Mouse (Mus musculus): ENCODE measurements around the gene Plagl2. TPM values are rescaled to one million over a fixed set of nuclear protein-coding genes. Genes with fewer than 3 reads are reported as not detected.

The Plagl2 gene
- polyA plus RNA-seq, 1 experiment from 2014 or later, result 8.2 TPM

- Histone ChIP-seq H3K4me2 (ENCODE audit: low read length) (no peak overlapping the region), H3K27me3 (ENCODE audit: insufficient read depth, low read length) (no peaks in the 10 kb centered on the region), H3K36me3 (ENCODE audit: insufficient read depth, low read length) (peaks cover 43% of the 10 kb centered on the region), H3K4me3 (replicated peaks; ENCODE audit: low read depth, low read length) (no peak overlapping the region), H3K9me3 (replicated peaks; ENCODE audit: low read length) (no peaks in the 10 kb centered on the region), H3K9ac (ENCODE audit: low read depth, low read length) (no peak overlapping the region), H3K27ac (no peak overlapping the region), H3K4me1 (replicated peaks; ENCODE audit: insufficient read depth, low read length) (peaks cover 12% of the 10 kb centered on the region; the same call in 1 of the 2 replicates)
- 88% methylated on average over 4 of the region's 4 CpGs for WGBS
- no peak for DNase-seq (ENCODE audit: low spot score)
- ATAC-seq (replicated peaks; ENCODE audit: low FRiP score, low read depth), result no peak
- TF ChIP-seq CTCF (IDR thresholded peaks at IDR 0.05; ENCODE audit: low read depth), result no peak
Observed at GRCm38 (mm10) chr2:153227959-153228358, 13.3 kb downstream of the Plagl2 start.

- DNase-seq (ENCODE audit: low spot score) (no peak), ATAC-seq (replicated peaks; ENCODE audit: low FRiP score, low read depth) (no peak)
- Histone ChIP-seq H3K27me3 (ENCODE audit: insufficient read depth, low read length) (no peaks in the 10 kb centered on the region), H3K4me1 (replicated peaks; ENCODE audit: insufficient read depth, low read length) (peaks cover 12% of the 10 kb centered on the region; the same call in 1 of the 2 replicates), H3K27ac (no peak overlapping the region), H3K4me3 (replicated peaks; ENCODE audit: low read depth, low read length) (peak overlapping the region; percentile 66), H3K9ac (ENCODE audit: low read depth, low read length) (peak overlapping the region; percentile 77; the same call in 1 of the 2 replicates), H3K4me2 (ENCODE audit: low read length) (peak overlapping the region; percentile 94), H3K9me3 (replicated peaks; ENCODE audit: low read length) (no peaks in the 10 kb centered on the region), H3K36me3 (ENCODE audit: insufficient read depth, low read length) (peaks cover 23% of the 10 kb centered on the region)
- WGBS, result 6% methylated on average over 3 of the region's 3 CpGs
- no peak for TF ChIP-seq CTCF (IDR thresholded peaks at IDR 0.05; ENCODE audit: low read depth)
Observed at GRCm38 (mm10) chr2:153225595-153225953, 15.7 kb downstream of the Plagl2 start.

GRCm38 (mm10) chr2:153224946-153225594 lies 16.2 kb downstream of the Plagl2 start, which contains the start of gene Tspyl3:
Gene Tspyl3 (minus strand): TSS chr2:153225441.
- WGBS, result 2% methylated on average over 31 of the region's 31 CpGs
- peak within 1 kb of the TSS; percentile 36 for H3K27ac ChIP-seq
- TF ChIP-seq CTCF (IDR thresholded peaks at IDR 0.05; ENCODE audit: low read depth), result no peak

DNA sequence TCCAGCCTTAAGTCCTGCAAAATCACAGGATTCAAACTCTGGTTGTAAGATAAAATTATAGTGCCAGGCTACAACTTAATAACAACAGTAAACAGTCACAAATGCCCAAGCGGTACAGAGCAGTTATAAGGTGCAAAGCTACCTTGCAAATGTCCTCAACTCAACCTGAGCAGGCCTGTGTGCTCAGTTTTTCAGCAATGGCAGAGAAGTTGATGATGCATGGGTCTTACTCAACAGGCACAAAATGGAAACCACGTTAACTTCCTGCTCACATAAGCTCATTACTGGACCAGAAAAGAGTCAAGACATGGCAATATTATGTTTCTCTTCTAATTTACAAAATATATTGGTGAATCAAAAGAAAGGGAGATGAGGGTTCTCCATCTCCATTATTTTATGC lies 18.7 kb downstream of the Plagl2 start:
- Histone ChIP-seq H3K27ac (no peak overlapping the region), H3K36me3 (ENCODE audit: insufficient read depth, low read length) (no peaks in the 10 kb centered on the region), H3K27me3 (ENCODE audit: insufficient read depth, low read length) (no peaks in the 10 kb centered on the region), H3K4me1 (replicated peaks; ENCODE audit: insufficient read depth, low read length) (peaks cover 12% of the 10 kb centered on the region; the same call in 1 of the 2 replicates), H3K9ac (ENCODE audit: low read depth, low read length) (no peak overlapping the region), H3K4me3 (replicated peaks; ENCODE audit: low read depth, low read length) (no peak overlapping the region), H3K4me2 (ENCODE audit: low read length) (no peak overlapping the region), H3K9me3 (replicated peaks; ENCODE audit: low read length) (no peaks in the 10 kb centered on the region)
- ATAC-seq (replicated peaks; ENCODE audit: low FRiP score, low read depth) (no peak), DNase-seq (ENCODE audit: low spot score) (no peak)
- WGBS, result 96% methylated on average over 2 of the region's 2 CpGs
- no peak for TF ChIP-seq CTCF (IDR thresholded peaks at IDR 0.05; ENCODE audit: low read depth)

More at GRCm38 (mm10) chr2:153224946-153225594, 16.2 kb downstream of the Plagl2 start, which contains the start of gene Tspyl3:
- Histone ChIP-seq H3K36me3 (ENCODE audit: insufficient read depth, low read length) (peaks cover 18% of the 10 kb centered on the region), H3K4me2 (ENCODE audit: low read length) (peak within 1 kb of the TSS; percentile 94), H3K4me1 (replicated peaks; ENCODE audit: insufficient read depth, low read length) (peaks cover 12% of the 10 kb centered on the region; the same call in 1 of the 2 replicates), H3K9ac (ENCODE audit: low read depth, low read length) (peak within 1 kb of the TSS; percentile 77), H3K27me3 (ENCODE audit: insufficient read depth, low read length) (no peaks in the 10 kb centered on the region), H3K4me3 (replicated peaks; ENCODE audit: low read depth, low read length) (peak within 1 kb of the TSS; percentile 66), H3K9me3 (replicated peaks; ENCODE audit: low read length) (no peaks in the 10 kb centered on the region)
- ATAC-seq (replicated peaks; ENCODE audit: low FRiP score, low read depth) (peak; percentile 57; the same call in 1 of the 2 replicates), DNase-seq (ENCODE audit: low spot score) (peak; percentile 71)

DNA sequence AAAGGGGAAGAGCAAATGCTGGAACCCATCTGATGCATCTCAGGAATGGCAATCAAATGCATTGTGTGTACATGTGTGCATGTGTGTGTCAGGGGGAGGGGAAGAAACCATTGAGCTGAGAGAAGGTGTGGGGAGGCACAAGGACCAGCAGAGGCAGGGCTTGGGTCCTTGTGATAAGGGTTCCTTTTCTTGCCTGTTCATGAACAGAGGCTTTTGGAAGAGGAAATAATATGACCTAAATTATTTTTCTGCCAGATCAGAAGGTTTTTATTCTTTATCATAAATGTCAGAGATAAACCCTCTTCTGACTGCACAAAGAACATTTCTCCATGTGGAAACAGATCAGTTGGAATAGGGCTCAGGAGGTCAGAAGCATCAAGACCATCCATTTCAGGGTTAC lies 19.1 kb downstream of the Plagl2 start:
- no peaks in the 10 kb centered on the region for H3K9me3 ChIP-seq (replicated peaks; ENCODE audit: low read length)
- H3K27me3 ChIP-seq (ENCODE audit: insufficient read depth, low read length), result no peaks in the 10 kb centered on the region
- H3K4me1 ChIP-seq (replicated peaks; ENCODE audit: insufficient read depth, low read length), result peaks cover 12% of the 10 kb centered on the region; the same call in 1 of the 2 replicates
- DNase-seq (ENCODE audit: low spot score), result no peak
- H3K4me2 ChIP-seq (ENCODE audit: low read length), result no peak overlapping the region
- no peak overlapping the region for H3K27ac ChIP-seq
- no peak overlapping the region for H3K4me3 ChIP-seq (replicated peaks; ENCODE audit: low read depth, low read length)
- H3K36me3 ChIP-seq (ENCODE audit: insufficient read depth, low read length), result no peaks in the 10 kb centered on the region
- ATAC-seq (replicated peaks; ENCODE audit: low FRiP score, low read depth), result no peak
- TF ChIP-seq CTCF (IDR thresholded peaks at IDR 0.05; ENCODE audit: low read depth), result no peak
- no peak overlapping the region for H3K9ac ChIP-seq (ENCODE audit: low read depth, low read length)

GRCm38 (mm10) chr2:153221620-153222019 lies 19.6 kb downstream of the Plagl2 start:
- H3K9ac ChIP-seq (ENCODE audit: low read depth, low read length), result no peak overlapping the region
- no peak for DNase-seq (ENCODE audit: low spot score)
- H3K9me3 ChIP-seq (replicated peaks; ENCODE audit: low read length), result no peaks in the 10 kb centered on the region
- H3K36me3 ChIP-seq (ENCODE audit: insufficient read depth, low read length), result no peaks in the 10 kb centered on the region
- no peak for ATAC-seq (replicated peaks; ENCODE audit: low FRiP score, low read depth)
- H3K4me1 ChIP-seq (replicated peaks; ENCODE audit: insufficient read depth, low read length), result peaks cover 12% of the 10 kb centered on the region; the same call in 1 of the 2 replicates
- H3K27ac ChIP-seq, result no peak overlapping the region
- H3K4me3 ChIP-seq (replicated peaks; ENCODE audit: low read depth, low read length), result no peak overlapping the region
- H3K27me3 ChIP-seq (ENCODE audit: insufficient read depth, low read length), result no peaks in the 10 kb centered on the region
- no peak overlapping the region for H3K4me2 ChIP-seq (ENCODE audit: low read length)
- 95% methylated on average over 4 of the region's 4 CpGs for WGBS
- no peak for TF ChIP-seq CTCF (IDR thresholded peaks at IDR 0.05; ENCODE audit: low read depth)
